Mouse (Mus musculus) c-Kit-positive CD71-negative TER-119-negative erythroid progenitor cells, embryonic 14.5 days (primary cell): ENCODE results near the gene Gcnt2.
"Not testable (repeated sequence)": the region's sequence is repeated elsewhere in the genome, so short reads cannot be mapped to it uniquely, and the experiment has no call there.

ENCODE experiments used
- DNase-seq: peaks from one replicate; pipeline ENCODE4 v3.0.0-alpha.2; 2013; ENCODE audit warnings: low read depth

Gcnt2 gene

GRCm38 (mm10) chr13:40874021-40874420 lies 14.5 kb downstream of the Gcnt2 start:
- no peak for DNase-seq

GRCm38 (mm10) chr13:40875415-40875814 lies 15.9 kb downstream of the Gcnt2 start:
- no peak for DNase-seq

GRCm38 (mm10) chr13:40877589-40877988 lies 18.0 kb downstream of the Gcnt2 start:
- no peak for DNase-seq

GRCm38 (mm10) chr13:40880557-40880956 lies 21.0 kb downstream of the Gcnt2 start:
- DNase-seq, result no peak

GRCm38 (mm10) chr13:40882606-40883005 lies 23.1 kb downstream of the Gcnt2 start:
- DNase-seq, result no peak

GRCm38 (mm10) chr13:40883903-40884302 lies 24.3 kb downstream of the Gcnt2 start:
- DNase-seq, result no peak

- DNase-seq, result no peak
Measured at GRCm38 (mm10) chr13:40884878-40885277, 25.3 kb downstream of the Gcnt2 start.

- no peak for DNase-seq
Measured at GRCm38 (mm10) chr13:40885935-40886642, 26.5 kb downstream of the Gcnt2 start.

- no peak for DNase-seq
Measured at GRCm38 (mm10) chr13:40886643-40887381, 27.3 kb downstream of the Gcnt2 start.

- no peak for DNase-seq
Measured at GRCm38 (mm10) chr13:40890595-40890994, 31.0 kb downstream of the Gcnt2 start.

GRCm38 (mm10) chr13:40891369-40891768 lies 31.8 kb downstream of the Gcnt2 start:
- DNase-seq, result not testable (repeated sequence)

GRCm38 (mm10) chr13:40892043-40892442 lies 32.5 kb downstream of the Gcnt2 start:
- DNase-seq, result no peak

GRCm38 (mm10) chr13:40892547-40892946 lies 33.0 kb downstream of the Gcnt2 start:
- DNase-seq, result no peak

- no peak for DNase-seq
Measured at GRCm38 (mm10) chr13:40893573-40893972, 34.0 kb downstream of the Gcnt2 start.

- not testable (repeated sequence) for DNase-seq
Measured at GRCm38 (mm10) chr13:40898049-40898690, 38.6 kb downstream of the Gcnt2 start.

GRCm38 (mm10) chr13:40898698-40899097 lies 39.1 kb downstream of the Gcnt2 start:
- no peak for DNase-seq

GRCm38 (mm10) chr13:40899349-40899993 lies 39.9 kb downstream of the Gcnt2 start:
- DNase-seq, result no peak

- no peak for DNase-seq
Measured at GRCm38 (mm10) chr13:40899994-40900970, 40.7 kb downstream of the Gcnt2 start.

GRCm38 (mm10) chr13:40901263-40901662 lies 41.7 kb downstream of the Gcnt2 start:
- DNase-seq, result no peak

- DNase-seq, result no peak
Measured at GRCm38 (mm10) chr13:40901831-40902459, 42.4 kb downstream of the Gcnt2 start.

- no peak for DNase-seq
Measured at GRCm38 (mm10) chr13:40904080-40904479, 44.5 kb downstream of the Gcnt2 start.
